Mouse (Mus musculus) erythroid progenitor cell, adult 5-6 weeks (primary cell): Measurements from ENCODE around the gene Oxld1. TPM values are rescaled to one million over a fixed set of nuclear protein-coding genes. Genes with fewer than 3 reads are reported as not detected.
A peak's percentile ranks its signal among the peaks of the same experiment; 100 is the strongest.

Source experiments
- ATAC-seq: replicated peaks from 2 replicates; pipeline ENCODE4 v1.8.0; 2016; ENCODE audit warnings: moderate number of reproducible peaks, mild to moderate bottlenecking, moderate TSS enrichment, inconsistent platforms; ENCODE audit not compliant: poor library complexity, low FRiP score, severe bottlenecking
- total RNA-seq, 2 experiments: library from RNA; stranded (forward) in 1 of 2; stranded (reverse) in 1 of 2; fragments of 150-400 nt in 1 of 2; fragments of 186-747, 209-891 nt in 1 of 2; gene quantifications; 2 replicates each; pipeline versions ENCODE4 v1.2.3 to v1.2.4; 2015 to 2017; ENCODE audit warnings: low replicate concordance in 2 of 2

Gene Oxld1
- total RNA-seq (2015; ENCODE audit: low replicate concordance): 4.3 TPM in 1 of 2 replicates, not detected in the other
- total RNA-seq (2017; ENCODE audit: low replicate concordance): 1.4 and 5.0 TPM in 2 replicates

DNA sequence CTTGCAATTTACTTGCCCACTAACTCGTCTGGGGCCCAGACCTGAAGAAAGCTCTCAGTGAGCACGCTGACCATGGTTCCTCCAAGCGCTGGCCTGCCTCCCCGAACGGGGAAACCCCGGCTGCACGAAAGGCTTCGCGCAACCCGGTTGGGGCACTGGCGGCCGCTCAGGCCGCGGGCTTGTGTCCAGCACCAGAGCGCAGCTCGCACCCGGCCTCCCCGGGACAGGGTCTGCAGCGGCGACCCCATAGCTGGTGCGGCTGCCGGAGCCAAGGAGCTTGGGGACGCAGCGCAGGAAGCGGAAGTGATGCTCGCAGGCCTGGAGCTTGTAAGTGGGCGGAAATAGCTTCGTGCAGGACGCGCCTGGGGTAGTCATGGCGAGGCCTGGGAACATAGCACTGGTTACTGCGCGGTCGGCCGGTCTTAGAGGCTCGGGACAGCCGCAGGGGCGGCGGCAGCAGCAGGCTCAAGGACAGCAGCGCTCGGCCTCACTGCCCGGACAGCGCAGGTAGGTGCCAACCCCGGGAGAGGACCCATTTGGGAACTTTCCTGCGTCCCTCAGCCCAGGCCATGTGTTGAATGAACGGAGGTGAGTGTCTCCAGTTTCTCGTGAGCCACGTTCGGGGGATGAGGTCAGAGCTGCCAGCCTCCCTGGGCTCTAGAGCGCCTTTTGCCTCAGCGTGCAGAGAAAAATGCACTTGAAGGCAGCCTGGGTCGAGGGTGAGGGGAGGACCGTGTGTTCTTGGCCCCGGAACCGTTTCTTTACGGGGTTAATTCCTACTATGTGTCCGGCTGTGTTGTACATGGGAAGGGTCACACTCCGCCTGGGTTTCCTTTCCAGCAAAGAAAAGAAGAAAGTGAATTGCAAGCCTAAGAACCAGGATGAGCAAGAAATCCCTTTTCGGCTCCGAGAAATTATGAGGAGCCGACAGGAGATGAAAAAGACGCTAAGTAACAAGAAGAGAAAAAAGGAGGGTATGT is at the start of gene Oxld1, which contains the start of gene Ccdc137:
TSS of gene Oxld1 (minus strand) at position 297 of the 980 bp plus-strand sequence.
TSS of gene Ccdc137 (plus strand) at position 344 of the 980 bp plus-strand sequence.
- ATAC-seq: peak; percentile 68

DNA sequence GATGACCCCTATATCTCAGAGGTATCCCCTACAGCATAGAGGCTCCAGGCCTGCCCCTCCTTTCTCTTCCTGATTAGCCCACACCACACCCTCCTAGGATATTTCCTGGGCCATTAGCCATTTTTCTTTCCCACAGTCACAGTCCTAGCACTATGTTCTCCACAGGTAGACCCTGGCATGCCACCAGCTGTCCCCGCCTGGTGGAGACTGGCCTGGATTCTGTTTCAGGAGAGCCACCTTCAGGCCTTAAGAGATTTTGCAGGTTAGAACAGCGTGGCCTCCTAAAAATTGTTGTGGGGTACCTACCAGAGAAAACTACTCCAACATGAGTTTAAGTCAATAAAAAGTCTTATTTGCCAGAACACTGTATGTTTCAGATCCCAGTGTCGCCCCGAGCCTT is 49.0 kb upstream of the Oxld1 start:
- no peak for ATAC-seq

DNA sequence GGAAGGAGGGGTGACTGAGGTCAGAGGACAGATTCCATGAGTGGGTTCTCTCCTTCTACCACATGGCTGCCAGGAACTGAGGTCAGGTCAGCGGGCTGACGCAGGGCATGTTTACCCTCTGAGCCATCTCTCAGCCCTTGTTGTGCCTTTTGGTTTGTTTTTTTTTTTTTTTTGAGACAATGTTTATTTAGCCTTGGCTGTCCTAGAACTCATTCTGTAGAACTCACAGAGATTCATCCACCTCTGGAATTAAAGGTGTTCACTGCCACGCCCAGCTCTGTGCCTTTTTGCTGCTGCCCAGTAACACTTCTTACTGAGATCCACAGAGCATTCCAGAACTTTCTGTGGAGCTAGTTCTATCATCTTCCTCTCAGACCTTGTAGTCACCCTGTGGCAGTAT is 47.8 kb upstream of the Oxld1 start:
- ATAC-seq: no peak

DNA sequence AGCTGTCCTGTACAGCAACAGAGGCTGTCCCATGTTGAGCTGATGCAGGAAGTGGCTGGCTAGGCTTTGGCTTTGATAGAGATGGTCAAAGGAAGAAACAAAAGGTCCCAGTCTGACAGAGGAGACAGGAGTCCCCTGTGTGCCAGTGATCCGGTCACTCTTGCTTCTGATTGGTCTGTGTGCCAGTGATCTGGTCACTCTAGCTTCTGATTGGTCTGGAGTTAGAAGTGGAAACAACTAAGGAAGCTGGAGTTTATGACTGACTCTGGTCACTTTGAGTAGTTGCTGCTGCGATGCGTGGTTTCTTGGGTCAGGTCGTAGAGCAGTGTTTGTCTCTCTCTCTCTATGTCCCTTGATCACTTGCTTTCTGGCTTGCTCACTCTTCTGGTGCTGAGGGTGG is 43.8 kb upstream of the Oxld1 start:
- no peak for ATAC-seq

DNA sequence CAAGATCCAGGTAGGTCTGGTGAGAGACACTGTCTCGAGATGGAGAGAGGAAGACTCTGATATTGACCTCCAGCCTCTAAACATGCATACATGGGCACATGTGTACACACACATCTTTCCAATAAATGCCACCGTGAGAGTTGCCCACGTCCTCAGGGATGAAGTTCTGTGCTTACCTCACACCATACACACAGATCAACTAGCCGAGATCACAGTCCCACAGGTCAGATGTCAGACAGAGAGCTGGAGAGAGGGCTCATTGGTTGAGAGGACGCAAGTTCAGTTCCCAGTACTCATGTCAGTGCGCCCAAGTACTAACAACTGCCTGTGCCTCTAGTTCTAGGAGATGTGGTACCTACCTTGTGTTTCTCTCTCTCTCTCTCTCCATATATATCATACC is 43.1 kb upstream of the Oxld1 start:
- ATAC-seq: no peak

DNA sequence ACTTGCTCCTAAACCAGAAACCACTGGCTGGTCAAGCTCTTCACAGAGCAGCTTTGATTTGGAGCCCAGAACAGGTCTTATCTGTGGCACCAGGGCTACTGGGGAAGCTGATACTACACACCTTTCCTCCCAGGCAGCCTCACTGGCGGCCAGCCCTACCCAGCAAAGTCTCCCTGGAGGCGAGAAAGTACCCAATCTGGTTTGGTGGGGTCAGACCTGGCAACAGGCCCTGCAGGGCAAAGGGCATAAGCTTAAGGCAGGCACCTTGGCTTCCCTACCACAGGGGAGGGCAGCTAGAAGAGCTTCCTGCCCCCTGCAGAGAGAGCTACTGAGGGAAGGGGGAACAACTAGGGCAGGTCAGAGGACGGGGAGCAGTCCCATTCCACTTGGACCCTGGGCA is 42.5 kb upstream of the Oxld1 start:
- ATAC-seq: no peak

DNA sequence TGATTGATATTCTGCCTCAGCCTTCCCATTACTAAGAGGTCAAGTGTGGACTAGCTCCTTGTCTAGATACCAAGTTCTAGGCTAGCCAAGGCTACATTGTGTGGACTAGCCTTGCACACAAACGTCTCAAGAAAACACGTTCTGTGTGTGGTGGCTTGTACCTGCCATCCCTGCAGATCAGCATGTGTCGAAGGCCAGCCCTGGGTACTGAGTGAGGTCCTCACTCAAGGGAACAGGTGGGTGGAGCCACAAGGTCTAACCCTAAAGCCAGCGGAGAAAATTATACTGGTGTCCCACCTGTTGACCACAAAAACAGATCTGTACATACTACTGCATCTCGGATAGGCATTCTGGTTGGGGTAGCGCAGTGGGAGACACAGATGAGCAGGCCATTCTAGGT is 42.0 kb upstream of the Oxld1 start:
- ATAC-seq: no peak

DNA sequence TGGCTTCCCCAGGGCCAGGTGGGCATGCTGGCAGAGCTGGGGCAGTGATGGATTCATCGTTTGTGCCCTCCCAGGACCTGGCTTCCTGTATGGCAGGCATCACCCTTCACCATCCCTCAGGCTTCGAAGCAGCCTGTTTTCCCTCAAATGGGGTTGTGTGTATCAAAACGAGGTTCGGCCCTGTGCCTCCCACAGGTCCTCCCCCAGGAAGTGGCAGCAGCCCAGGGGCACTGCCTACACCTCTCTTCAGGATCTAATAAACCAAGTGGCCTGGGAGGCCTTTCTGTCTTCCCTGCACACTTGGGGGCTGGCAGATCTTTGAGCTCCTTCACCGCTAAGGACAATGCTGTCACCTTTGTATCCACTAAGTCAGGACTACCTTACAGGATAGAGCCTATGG is 41.0 kb upstream of the Oxld1 start:
- ATAC-seq: no peak

DNA sequence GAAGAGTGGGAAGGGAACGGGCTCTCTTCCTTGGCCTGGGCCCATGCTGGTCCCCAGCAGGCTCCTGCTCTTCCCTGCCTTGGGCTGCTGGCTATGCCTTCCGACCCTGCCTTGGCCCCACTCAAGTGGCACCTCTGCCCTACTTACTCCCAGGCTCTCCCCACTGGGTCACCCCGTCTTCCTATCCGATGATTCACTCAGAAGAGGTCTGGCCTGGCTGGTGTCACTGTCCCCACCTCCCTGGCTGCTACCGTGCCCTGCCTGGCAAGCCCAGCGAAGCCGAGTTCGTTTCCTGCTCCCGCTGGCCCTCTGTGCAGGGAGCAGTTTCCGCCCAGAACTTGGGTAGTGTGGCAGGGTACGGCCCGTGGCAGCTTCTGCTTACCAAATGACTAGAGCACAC is 40.4 kb upstream of the Oxld1 start:
- ATAC-seq: no peak

DNA sequence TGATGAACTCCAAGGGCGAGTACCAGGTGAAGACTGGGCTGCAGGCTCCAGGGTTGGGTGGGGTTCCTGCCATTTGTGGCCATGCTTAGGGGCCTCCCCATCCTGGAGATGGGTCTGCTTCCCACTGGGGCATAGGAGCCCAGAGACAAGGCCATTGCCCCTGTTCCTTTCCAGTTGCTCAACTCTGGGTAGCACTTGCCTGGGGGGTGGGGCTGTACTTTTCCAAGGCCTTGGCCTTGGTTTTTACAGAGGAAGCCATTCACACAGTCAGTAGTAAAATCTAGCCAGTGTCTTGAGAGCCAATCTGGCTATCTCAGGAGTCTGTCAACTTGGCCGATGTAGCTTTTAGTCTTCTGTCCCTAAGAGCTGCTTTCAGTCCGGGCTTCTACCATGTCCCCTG is 39.6 kb upstream of the Oxld1 start:
- ATAC-seq: no peak

DNA sequence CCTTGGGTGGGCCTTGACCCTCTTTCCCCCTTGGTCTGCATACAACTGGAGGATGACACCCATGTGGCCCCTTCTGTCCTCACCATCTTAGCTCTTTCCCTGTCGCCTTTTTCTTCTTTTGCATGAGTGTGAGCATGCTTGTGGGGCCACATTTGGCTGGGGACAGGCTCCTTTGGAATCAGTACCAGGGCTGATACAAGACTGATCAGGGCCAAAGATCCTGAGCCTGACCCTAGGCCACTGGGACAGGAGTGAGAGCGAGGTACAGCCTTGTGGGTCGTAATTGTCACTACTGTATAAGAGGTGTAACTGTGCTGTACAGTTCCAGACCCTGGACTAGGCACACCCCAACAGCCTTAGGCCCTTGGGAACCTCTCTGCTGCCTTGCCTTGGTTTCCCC is 36.0 kb upstream of the Oxld1 start:
- ATAC-seq: no peak

DNA sequence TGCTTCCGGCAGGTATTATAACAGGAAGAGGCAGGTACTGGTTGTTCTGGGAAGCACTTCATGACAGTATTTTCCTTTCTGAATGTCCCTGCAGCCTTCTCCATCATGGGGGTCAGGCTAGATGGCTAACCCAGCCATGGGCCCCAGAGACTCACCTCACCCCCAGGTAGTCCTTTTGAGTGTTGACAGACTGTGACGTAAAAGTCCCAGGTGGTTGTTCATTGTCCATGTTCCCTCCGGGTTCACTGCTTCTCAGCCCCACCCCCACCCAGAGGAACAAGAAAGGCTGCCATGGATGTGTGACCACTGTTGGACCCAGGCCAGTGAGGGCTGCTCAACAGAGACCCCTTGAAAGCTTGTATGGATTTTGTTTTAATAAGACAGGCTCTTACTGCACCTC is 35.5 kb upstream of the Oxld1 start:
- ATAC-seq: no peak

DNA sequence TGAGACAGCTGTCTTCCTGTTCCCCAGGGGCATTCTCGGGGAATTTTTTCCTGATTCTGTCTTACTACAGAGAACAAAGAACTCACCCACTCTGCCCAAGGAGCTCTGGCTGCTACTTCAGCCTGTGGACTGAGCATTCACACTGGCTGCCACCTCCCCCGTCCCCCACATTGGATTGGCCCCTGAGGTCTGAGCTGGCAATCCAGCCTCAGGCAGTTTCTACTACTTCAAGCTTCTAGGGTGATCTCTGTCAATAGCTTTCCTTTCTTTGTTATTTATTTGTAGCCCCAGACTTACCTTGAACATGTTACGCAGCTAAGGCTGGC is 35.0 kb upstream of the Oxld1 start:
- ATAC-seq: no peak

DNA sequence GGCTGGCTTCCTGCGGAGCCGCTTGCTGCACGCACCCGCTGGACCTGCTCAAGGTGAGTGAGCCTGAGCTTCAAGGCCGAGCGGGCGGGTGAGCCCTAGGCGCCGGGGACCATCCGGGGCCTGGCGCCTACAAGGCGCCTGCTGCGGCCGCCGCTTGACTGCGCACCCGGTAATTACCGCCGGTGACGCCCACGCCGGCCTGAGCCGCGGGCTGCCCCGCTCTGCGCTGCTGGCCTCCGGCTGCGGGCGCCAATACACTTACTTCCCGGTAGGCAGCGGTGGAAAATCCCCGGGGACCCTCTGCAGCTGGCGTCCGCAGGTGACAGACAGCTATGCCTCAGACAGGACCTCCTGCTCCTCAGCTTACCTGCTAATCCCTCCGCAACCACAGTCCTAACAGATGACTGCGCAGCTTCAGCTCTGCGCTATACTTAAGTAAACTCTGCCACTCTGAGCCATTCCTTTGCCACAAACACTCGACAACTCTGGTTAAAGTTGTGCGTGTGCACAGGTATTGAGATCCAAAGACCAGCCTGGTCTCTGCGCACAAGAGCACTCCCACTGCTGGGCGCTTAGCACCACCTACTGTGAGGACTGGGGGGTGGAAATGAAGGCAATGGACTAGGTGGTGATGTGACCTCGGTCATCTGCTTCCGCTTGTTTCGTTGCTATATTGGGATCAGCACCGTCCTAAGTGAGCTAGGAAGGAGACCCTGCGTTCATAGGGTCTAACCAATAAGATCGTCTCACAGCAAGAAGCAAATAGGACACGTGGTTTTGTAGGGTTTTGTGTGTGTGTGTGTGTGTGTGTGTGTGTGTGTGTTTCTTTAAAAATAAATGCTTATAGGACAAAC is 34.4 kb upstream of the Oxld1 start:
- ATAC-seq: peak; percentile 57

DNA sequence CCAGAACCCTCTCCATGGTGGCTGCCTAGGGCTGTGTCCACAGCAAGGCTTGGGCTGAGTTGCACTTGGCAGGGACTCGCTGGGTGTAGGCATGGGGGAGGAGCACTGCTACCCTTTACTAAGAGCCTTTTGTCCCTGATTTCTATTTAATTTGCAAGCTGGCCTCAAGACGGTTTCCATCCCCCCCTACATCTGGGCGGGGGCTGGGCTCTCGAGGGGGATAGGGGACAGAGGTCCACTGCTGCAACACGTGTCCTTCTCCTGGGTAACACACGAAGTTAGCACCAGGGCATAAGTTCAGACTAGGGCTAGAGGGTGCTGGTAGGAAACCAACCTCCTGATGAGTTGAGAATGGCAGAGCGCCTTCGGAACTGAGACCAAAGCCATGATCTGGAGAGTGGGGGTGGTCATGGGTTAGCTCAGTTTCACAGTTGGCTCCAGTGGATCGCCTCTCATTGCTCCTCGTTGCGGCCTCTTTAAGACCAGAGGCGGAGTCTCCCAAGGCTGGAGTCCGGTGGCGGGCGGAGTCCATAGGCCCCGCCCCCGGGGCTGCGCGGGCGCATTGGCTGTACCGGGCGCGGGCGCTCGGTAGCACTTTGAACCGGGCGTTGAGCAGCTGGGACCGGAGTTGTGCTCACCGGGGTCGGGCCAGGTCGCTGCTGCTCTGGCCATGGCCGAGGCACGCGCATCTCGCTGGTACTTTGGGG is 33.6 kb upstream of the Oxld1 start, which contains the start of gene Slc25a10:
TSS of gene Slc25a10 (plus strand) at position 524 of the 707 bp plus-strand sequence.
- ATAC-seq: peak; percentile 85

DNA sequence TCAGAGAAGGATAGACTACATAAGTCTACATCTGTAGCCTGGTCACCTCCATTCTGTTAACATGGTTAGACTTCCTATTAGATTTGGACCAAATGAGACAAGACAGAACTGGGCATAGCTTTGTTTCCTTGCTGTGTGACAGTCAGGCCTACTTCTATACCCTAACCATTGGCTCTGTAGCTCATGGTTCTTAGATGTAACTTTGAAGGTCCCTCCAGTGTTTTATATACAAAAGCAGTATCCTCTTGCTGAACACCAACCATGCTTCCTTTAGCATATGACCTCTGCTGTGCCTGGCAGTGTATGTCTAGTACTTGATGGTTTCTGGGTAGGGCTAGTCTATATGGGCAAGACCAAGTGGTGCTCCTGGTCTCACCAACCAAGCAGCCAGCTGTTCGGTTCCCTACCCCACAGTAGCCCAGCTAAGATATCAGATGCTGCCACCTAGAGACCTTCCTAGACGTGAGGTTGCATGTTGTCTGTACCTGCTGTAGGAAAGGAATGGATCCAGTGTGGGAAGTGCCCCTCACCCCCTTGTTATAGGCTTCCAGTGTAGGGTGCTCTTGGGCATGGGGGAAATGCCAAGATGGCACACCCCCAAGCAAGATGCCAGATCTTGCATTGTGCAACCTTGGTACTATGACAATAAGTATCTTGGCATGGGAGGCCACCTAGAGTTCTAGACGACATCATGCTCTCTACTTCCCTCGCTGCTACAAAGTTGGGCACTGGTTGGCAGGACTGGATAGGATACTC is 32.6 kb upstream of the Oxld1 start:
- no peak for ATAC-seq

DNA sequence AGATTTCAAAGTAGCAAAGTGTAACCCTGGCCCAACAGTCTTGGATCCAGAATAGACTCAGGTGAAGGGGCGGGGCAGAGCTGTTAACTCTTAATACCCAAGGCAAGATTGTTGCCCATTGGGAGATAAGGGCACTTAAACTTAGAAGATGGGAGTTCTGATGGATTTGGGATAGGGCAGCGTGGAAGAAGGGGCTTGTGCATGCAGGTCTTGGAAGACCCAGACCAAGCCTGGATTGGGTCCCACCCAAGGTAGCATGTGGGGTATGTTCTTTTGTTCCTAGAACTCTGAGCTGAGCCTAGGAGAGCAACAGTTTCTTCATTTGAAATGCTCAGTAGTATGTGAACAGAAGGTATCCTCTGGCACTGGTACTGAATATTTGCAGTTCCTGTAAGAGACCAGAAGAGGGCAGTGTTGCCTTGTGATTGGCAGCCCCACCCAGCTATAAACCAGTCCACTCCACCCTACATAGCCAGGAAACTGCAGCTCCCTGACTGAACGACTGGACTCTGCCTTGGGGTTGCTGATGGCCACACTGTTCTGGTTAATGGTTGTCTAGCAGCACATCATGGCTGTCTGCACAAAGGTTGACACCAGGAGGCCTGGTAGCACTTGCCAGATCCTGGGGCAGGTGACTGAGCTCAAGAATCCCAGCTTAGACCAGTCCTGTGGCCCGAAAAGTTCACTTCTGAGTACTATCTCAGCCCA is 31.3 kb upstream of the Oxld1 start:
- ATAC-seq: peak; percentile 50

DNA sequence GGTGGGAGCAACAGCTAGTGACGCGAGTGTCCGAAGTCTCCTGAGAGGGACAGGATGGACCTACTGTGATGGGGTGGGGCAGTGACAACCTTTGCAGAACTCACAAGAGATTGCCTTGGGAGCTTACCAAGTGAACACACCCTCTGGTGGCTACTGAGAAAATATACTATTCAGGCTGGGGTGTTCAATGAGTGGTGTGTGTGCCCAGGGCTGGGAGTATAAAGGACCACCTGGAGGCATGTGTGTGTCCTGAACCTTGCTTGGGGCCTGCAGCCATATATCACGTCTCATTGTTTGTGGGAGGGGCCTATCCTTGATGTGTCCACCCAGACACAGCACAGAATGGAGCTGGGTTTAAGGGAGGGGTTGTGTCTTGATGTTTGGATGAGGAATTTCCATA is 30.6 kb upstream of the Oxld1 start:
- no peak for ATAC-seq

DNA sequence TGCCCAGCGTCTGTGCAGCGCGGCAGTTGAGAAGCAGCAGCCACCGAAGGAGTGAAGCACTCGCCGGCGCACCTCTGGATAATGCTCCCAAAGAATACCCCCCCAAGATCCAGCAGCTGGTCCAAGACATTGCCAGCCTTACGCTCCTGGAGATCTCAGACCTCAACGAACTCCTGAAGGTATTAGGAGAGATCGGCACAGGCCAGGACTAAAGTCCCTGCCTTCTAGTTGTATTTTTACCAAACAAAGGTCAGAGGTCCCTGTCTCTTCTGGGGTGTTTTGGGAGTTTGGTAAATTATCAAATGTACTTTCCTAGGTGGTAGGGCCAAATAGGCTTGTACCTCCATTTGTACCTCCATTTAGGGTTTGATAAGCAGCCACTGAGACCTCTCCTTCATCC is 27.4 kb upstream of the Oxld1 start:
- no peak for ATAC-seq
